Mouse (Mus musculus) gastrocnemius, adult 8-10 months (tissue): ENCODE data around the gene Acin1. TPM values are rescaled to one million over a fixed set of nuclear protein-coding genes. Genes with fewer than 3 reads are reported as not detected.

Experiments used
- DNase-seq, 2 experiments: peaks; one replicate each; pipeline ENCODE4 v3.0.0; 2022; ENCODE audit warnings: low spot score in 2 of 2
- total RNA-seq, 4 experiments: library from RNA; stranded (reverse); gene quantifications; 2 replicates each; pipeline ENCODE4 v1.2.4; 2022

Acin1 gene
- total RNA-seq, 4 experiments from 2014 or later: 46.2 to 72.1 (median 55.9) TPM

- DNase-seq: no peak
Observed at GRCm38 (mm10) chr14:54698733-54699132, 12.0 kb upstream of the Acin1 start, which contains the start of gene Gm29776. Gm29776 (minus strand) TSS chr14:54698833.

- no peak for DNase-seq
Observed at GRCm38 (mm10) chr14:54696752-54697151, 10.0 kb upstream of the Acin1 start.

- no peak for DNase-seq
Observed at GRCm38 (mm10) chr14:54695042-54695441, 8.3 kb upstream of the Acin1 start.

- DNase-seq: no peak
Observed at GRCm38 (mm10) chr14:54687251-54687650, 520 bp upstream of the Acin1 start.

GRCm38 (mm10) chr14:54686063-54686521, 639 bp downstream of the Acin1 start, which contains the start of gene 1700123O20Rik:
1700123O20Rik (plus strand) TSS chr14:54686216.
- DNase-seq: no peak

GRCm38 (mm10) chr14:54685471-54685870, 1.3 kb downstream of the Acin1 start:
- no peak for DNase-seq

- no peak for DNase-seq
Observed at GRCm38 (mm10) chr14:54682396-54682795, 4.3 kb downstream of the Acin1 start.

GRCm38 (mm10) chr14:54678657-54679304, 8.0 kb downstream of the Acin1 start:
- no peak for DNase-seq

GRCm38 (mm10) chr14:54676290-54676689, 10.4 kb downstream of the Acin1 start:
- no peak for DNase-seq

- DNase-seq: no peak
Observed at GRCm38 (mm10) chr14:54674317-54674716, 12.4 kb downstream of the Acin1 start.

- peak in 1 of 2 experiments; percentile 40 for DNase-seq
Observed at GRCm38 (mm10) chr14:54669381-54669780, 17.4 kb downstream of the Acin1 start.

GRCm38 (mm10) chr14:54664477-54665222, 22.1 kb downstream of the Acin1 start:
- DNase-seq: no peak

- no peak for DNase-seq
Observed at GRCm38 (mm10) chr14:54660009-54660408, 26.7 kb downstream of the Acin1 start.

- DNase-seq: peak; percentile 79 to 86
Observed at GRCm38 (mm10) chr14:54653496-54653895, 33.2 kb downstream of the Acin1 start.

- no peak for DNase-seq
Observed at GRCm38 (mm10) chr14:54652787-54653186, 33.9 kb downstream of the Acin1 start.

- no peak for DNase-seq
Observed at GRCm38 (mm10) chr14:54651556-54651955, 35.2 kb downstream of the Acin1 start.

- peak; percentile 59 to 72 for DNase-seq
Observed at GRCm38 (mm10) chr14:54650621-54651454, 35.9 kb downstream of the Acin1 start.

- no peak for DNase-seq
Observed at GRCm38 (mm10) chr14:54647900-54648299, 38.8 kb downstream of the Acin1 start.

GRCm38 (mm10) chr14:54646898-54647636, 39.7 kb downstream of the Acin1 start:
- DNase-seq: no peak

- no peak for DNase-seq
Observed at GRCm38 (mm10) chr14:54646455-54646854, 40.3 kb downstream of the Acin1 start.

- no peak for DNase-seq
Observed at GRCm38 (mm10) chr14:54644294-54644693, 42.4 kb downstream of the Acin1 start.
